Mouse (Mus musculus): ENCODE data around the gene Cldn24. TPM values are rescaled to one million over a fixed set of nuclear protein-coding genes. Genes with fewer than 3 reads are reported as not detected.
"Not testable (repeated sequence)": the region's sequence is repeated elsewhere in the genome, so short reads cannot be mapped to it uniquely, and the experiment has no call there.

Gene Cldn24
- polyA plus RNA-seq, 1 experiment from 2014 or later: not detected

DNA sequence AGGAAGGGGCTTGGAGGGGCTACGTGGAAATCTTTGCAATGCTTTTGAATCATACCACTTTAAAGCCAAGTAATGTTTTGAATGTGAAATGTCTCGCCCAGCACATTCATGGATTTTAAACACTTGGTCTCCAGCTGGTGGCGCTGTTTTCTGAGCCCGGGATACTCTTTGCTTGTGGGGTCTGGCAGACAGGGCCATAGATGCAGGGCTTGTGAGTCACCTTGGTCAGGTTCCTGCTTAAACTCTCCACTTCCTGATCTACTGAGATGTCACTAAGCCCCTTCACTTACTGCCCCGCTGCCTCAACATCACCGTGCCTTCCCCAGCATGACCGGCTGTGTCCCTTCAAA, 11.3 kb upstream of the Cldn24 start:
- 70% methylated on average over 7 of the region's 7 CpGs for WGBS
- no peak overlapping the region for H3K4me3 ChIP-seq (ENCODE audit: control insufficient read depth in 1 of 2, insufficient read depth in 1 of 2, low read depth in 1 of 2, low read length in 2 of 2)
- peak overlapping the region; percentile 43 to 64; a peak in 3 of 4 replicates for H3K27ac ChIP-seq (replicated peaks in 1 of 2; ENCODE audit: control insufficient read depth in 1 of 2, insufficient read depth in 1 of 2, low read depth in 2 of 2, low read length in 2 of 2)
- no peaks in the 10 kb centered on the region for H3K36me3 ChIP-seq (ENCODE audit: control insufficient read depth, insufficient read depth, low read length)
- no peak for ATAC-seq (ENCODE audit: insufficient number of reproducible peaks, insufficient read depth, low FRiP score, low read depth)
- no peak overlapping the region for H3K4me2 ChIP-seq (ENCODE audit: low read length)
- H3K27me3 ChIP-seq (ENCODE audit: control insufficient read depth, insufficient read depth, low read length): no peaks in the 10 kb centered on the region
- peaks cover 7 to 8% of the 10 kb centered on the region in 2 experiments; a peak in 3 of 4 replicates for H3K4me1 ChIP-seq (ENCODE audit: control insufficient read depth in 2 of 2, insufficient read depth in 2 of 2, low read length in 2 of 2)
- H3K9me3 ChIP-seq (ENCODE audit: control insufficient read depth, low read length): no peaks in the 10 kb centered on the region
- no peak overlapping the region for H3K9ac ChIP-seq (ENCODE audit: low read length)

DNA sequence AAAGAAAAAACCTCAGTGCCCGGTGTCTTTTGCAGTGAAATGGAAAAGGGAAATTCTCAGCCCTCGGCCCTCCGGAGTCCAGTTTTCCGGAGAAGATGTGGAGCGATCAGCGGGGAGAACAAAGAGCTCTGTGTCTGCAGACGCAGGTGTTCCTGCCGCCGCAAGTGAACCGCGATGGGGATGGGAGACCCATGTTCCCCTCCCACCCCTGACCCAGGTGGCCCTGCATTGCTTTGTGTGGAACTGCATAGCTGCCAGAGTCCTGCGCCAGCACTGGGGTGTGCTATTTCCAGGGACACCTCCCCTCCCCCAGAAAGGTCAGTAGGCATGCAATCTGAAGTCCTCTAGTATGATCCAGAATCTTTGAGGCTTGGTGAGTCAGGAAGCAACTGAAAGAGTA, 10.7 kb upstream of the Cldn24 start:
- Histone ChIP-seq H3K4me1 (ENCODE audit: control insufficient read depth in 2 of 2, insufficient read depth in 2 of 2, low read length in 2 of 2) (peaks cover 7 to 8% of the 10 kb centered on the region in 2 experiments; a peak in 3 of 4 replicates), H3K27me3 (ENCODE audit: control insufficient read depth, insufficient read depth, low read length) (no peaks in the 10 kb centered on the region), H3K36me3 (ENCODE audit: control insufficient read depth, insufficient read depth, low read length) (no peaks in the 10 kb centered on the region), H3K9me3 (ENCODE audit: control insufficient read depth, low read length) (no peaks in the 10 kb centered on the region), H3K9ac (ENCODE audit: low read length) (no peak overlapping the region), H3K27ac (replicated peaks in 1 of 2; ENCODE audit: control insufficient read depth in 1 of 2, insufficient read depth in 1 of 2, low read depth in 2 of 2, low read length in 2 of 2) (no peak overlapping the region), H3K4me2 (ENCODE audit: low read length) (no peak overlapping the region), H3K4me3 (ENCODE audit: control insufficient read depth in 1 of 2, insufficient read depth in 1 of 2, low read depth in 1 of 2, low read length in 2 of 2) (no peak overlapping the region)
- ATAC-seq (ENCODE audit: insufficient number of reproducible peaks, insufficient read depth, low FRiP score, low read depth): no peak
- 83% methylated on average over 12 of the region's 12 CpGs for WGBS

DNA sequence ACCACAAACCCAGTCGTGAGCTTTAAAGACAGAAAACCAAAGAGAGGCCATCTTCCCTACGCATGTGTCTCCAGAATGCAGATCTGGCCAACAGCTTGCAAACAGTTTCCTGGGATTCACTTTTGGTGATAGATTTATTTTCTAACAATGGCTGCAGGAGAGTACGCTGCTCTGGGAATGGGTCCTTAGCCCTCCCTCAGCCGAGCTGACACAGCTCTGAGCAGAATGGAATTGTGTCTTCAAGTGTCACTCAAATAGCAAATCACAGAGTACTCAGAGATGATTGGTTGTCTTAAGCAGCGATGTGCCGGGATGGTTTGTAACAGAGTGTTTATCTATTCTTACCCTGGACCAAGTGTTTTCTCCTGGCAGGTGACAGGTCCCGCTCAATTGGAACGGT, 2.9 kb upstream of the Cldn24 start:
- ATAC-seq (ENCODE audit: insufficient number of reproducible peaks, insufficient read depth, low FRiP score, low read depth): no peak
- H3K4me1 ChIP-seq (ENCODE audit: control insufficient read depth in 2 of 2, insufficient read depth in 2 of 2, low read length in 2 of 2): no peaks in the 10 kb centered on the region
- 73% methylated on average over 8 of the region's 8 CpGs for WGBS
- H3K4me2 ChIP-seq (ENCODE audit: low read length): no peak overlapping the region
- H3K27me3 ChIP-seq (ENCODE audit: control insufficient read depth, insufficient read depth, low read length): no peaks in the 10 kb centered on the region
- H3K27ac ChIP-seq (replicated peaks in 1 of 2; ENCODE audit: control insufficient read depth in 1 of 2, insufficient read depth in 1 of 2, low read depth in 2 of 2, low read length in 2 of 2): no peak overlapping the region
- H3K36me3 ChIP-seq (ENCODE audit: control insufficient read depth, insufficient read depth, low read length): no peaks in the 10 kb centered on the region
- no peaks in the 10 kb centered on the region for H3K9me3 ChIP-seq (ENCODE audit: control insufficient read depth, low read length)
- H3K4me3 ChIP-seq (ENCODE audit: control insufficient read depth in 1 of 2, insufficient read depth in 1 of 2, low read depth in 1 of 2, low read length in 2 of 2): no peak overlapping the region
- H3K9ac ChIP-seq (ENCODE audit: low read length): no peak overlapping the region

DNA sequence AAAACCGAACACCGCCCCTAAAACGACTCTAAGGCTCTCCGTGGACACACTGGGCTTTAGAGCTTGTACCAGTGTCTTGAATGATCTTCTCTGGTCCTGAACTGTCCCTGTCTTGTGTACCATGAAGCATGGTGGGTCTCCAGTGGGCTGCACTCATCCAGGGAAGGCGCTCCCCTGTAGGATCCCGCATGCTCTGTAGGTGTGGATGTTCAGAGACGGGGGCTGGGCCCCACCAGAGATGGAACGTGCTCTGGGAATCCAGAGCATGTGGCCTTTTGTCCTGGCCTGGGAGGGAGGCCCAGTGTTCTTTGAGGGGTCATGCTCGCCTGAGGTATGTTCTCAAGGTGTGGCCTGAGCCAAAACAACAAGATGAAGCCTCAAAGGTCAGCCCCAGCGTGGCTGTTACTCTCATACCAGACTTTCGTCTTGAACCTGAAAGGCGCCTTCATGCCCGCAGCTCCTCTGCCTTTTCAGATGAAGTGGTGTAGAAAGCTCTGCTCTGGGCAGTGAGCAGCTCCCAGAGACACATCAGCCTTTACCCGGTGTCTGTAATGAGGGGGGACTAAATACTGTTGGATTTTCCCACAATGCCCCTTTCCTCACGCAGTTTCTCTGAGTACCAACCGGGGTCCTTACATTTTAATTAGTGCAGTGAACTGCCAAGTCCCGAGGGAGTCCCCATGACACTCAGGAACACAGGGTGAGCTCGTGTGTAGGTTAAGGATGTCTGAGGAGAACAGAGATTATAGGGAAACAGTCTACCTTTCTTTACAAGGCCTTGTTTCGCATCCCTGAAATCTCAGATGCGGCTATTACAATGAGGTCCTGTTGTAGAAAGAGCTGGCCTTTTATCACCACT, 800 bp upstream of the Cldn24 start:
- no peak overlapping the region for H3K4me2 ChIP-seq (ENCODE audit: low read length)

GRCm38 (mm10) chr8:47822541-47822940, 598 bp downstream of the Cldn24 start:
- ATAC-seq (ENCODE audit: insufficient number of reproducible peaks, insufficient read depth, low FRiP score, low read depth); H3K36me3 ChIP-seq (ENCODE audit: control insufficient read depth, insufficient read depth, low read length); H3K9ac ChIP-seq (ENCODE audit: low read length); H3K27ac ChIP-seq (replicated peaks in 1 of 2; ENCODE audit: control insufficient read depth in 1 of 2, insufficient read depth in 1 of 2, low read depth in 2 of 2, low read length in 2 of 2); H3K27me3 ChIP-seq (ENCODE audit: control insufficient read depth, insufficient read depth, low read length); H3K4me1 ChIP-seq (ENCODE audit: control insufficient read depth in 2 of 2, insufficient read depth in 2 of 2, low read length in 2 of 2); H3K4me2 ChIP-seq (ENCODE audit: low read length); H3K9me3 ChIP-seq (ENCODE audit: control insufficient read depth, low read length); H3K4me3 ChIP-seq (ENCODE audit: control insufficient read depth in 1 of 2, insufficient read depth in 1 of 2, low read depth in 1 of 2, low read length in 2 of 2): not testable (repeated sequence)
- WGBS: 77% methylated on average over 7 of the region's 9 CpGs

More for the DNA sequence above, 800 bp upstream of the Cldn24 start:
- H3K9ac ChIP-seq (ENCODE audit: low read length): no peak overlapping the region
- H3K4me1 ChIP-seq (ENCODE audit: control insufficient read depth in 2 of 2, insufficient read depth in 2 of 2, low read length in 2 of 2): peaks cover 5% of the 10 kb centered on the region in 2 experiments; a peak in 3 of 4 replicates
- H3K9me3 ChIP-seq (ENCODE audit: control insufficient read depth, low read length): no peaks in the 10 kb centered on the region
- H3K4me3 ChIP-seq (ENCODE audit: control insufficient read depth in 1 of 2, insufficient read depth in 1 of 2, low read depth in 1 of 2, low read length in 2 of 2): no peak overlapping the region
- H3K27ac ChIP-seq (replicated peaks in 1 of 2; ENCODE audit: control insufficient read depth in 1 of 2, insufficient read depth in 1 of 2, low read depth in 2 of 2, low read length in 2 of 2): no peak overlapping the region
- 82% methylated on average over 20 of the region's 20 CpGs for WGBS
- ATAC-seq (ENCODE audit: insufficient number of reproducible peaks, insufficient read depth, low FRiP score, low read depth): no peak
- H3K36me3 ChIP-seq (ENCODE audit: control insufficient read depth, insufficient read depth, low read length): no peaks in the 10 kb centered on the region
- H3K27me3 ChIP-seq (ENCODE audit: control insufficient read depth, insufficient read depth, low read length): no peaks in the 10 kb centered on the region

DNA sequence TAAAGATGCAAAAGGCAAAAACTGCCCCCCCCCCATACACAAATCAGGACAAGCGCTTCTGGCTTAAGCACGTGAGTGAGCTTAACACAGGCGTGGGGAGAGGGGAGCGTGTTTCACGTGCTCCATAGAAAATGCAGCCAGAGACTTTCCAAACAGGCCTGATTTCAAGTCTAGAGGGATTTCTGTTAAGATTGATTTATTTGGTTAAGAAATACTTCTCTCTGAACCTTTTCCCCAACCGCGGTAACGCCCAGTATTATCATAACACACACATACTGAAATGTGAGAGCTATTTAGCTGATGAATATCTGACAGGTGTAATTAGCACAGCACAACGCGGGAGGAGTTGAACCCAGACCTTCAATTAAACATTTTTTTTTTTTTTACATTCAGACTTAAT, 1.8 kb downstream of the Cldn24 start:
- Histone ChIP-seq H3K27ac (replicated peaks in 1 of 2; ENCODE audit: control insufficient read depth in 1 of 2, insufficient read depth in 1 of 2, low read depth in 2 of 2, low read length in 2 of 2) (no peak overlapping the region), H3K4me3 (ENCODE audit: control insufficient read depth in 1 of 2, insufficient read depth in 1 of 2, low read depth in 1 of 2, low read length in 2 of 2) (no peak overlapping the region), H3K4me2 (ENCODE audit: low read length) (no peak overlapping the region), H3K9ac (ENCODE audit: low read length) (no peak overlapping the region), H3K27me3 (ENCODE audit: control insufficient read depth, insufficient read depth, low read length) (no peaks in the 10 kb centered on the region), H3K4me1 (ENCODE audit: control insufficient read depth in 2 of 2, insufficient read depth in 2 of 2, low read length in 2 of 2) (peaks cover 5% of the 10 kb centered on the region in 2 experiments; a peak in 3 of 4 replicates), H3K9me3 (ENCODE audit: control insufficient read depth, low read length) (no peaks in the 10 kb centered on the region), H3K36me3 (ENCODE audit: control insufficient read depth, insufficient read depth, low read length) (peaks cover 14% of the 10 kb centered on the region)
- no peak for ATAC-seq (ENCODE audit: insufficient number of reproducible peaks, insufficient read depth, low FRiP score, low read depth)
- 81% methylated on average over 10 of the region's 10 CpGs for WGBS

GRCm38 (mm10) chr8:47824182-47824581, 2.2 kb downstream of the Cldn24 start, which contains the start of gene Cldn22:
Cldn22 (plus strand) TSS chr8:47824482.
- no peaks in the 10 kb centered on the region for H3K27me3 ChIP-seq (ENCODE audit: control insufficient read depth, insufficient read depth, low read length)
- H3K9me3 ChIP-seq (ENCODE audit: control insufficient read depth, low read length): no peaks in the 10 kb centered on the region
- H3K4me2 ChIP-seq (ENCODE audit: low read length): no peak within 1 kb of the TSS
- no peak within 1 kb of the TSS for H3K9ac ChIP-seq (ENCODE audit: low read length)
- H3K36me3 ChIP-seq (ENCODE audit: control insufficient read depth, insufficient read depth, low read length): peaks cover 19% of the 10 kb centered on the region
- H3K4me3 ChIP-seq (ENCODE audit: control insufficient read depth in 1 of 2, insufficient read depth in 1 of 2, low read depth in 1 of 2, low read length in 2 of 2): no peak within 1 kb of the TSS
- ATAC-seq (ENCODE audit: insufficient number of reproducible peaks, insufficient read depth, low FRiP score, low read depth): no peak
- H3K27ac ChIP-seq (replicated peaks in 1 of 2; ENCODE audit: control insufficient read depth in 1 of 2, insufficient read depth in 1 of 2, low read depth in 2 of 2, low read length in 2 of 2): peak within 1 kb of the TSS; percentile 12 to 35; a peak in 1 of 4 replicates
- H3K4me1 ChIP-seq (ENCODE audit: control insufficient read depth in 2 of 2, insufficient read depth in 2 of 2, low read length in 2 of 2): peaks cover 5% of the 10 kb centered on the region in 2 experiments; a peak in 3 of 4 replicates
- WGBS: 74% methylated on average over 13 of the region's 13 CpGs
